Mouse (Mus musculus): ENCODE results near the gene Kpna7.
"Not testable (repeated sequence)": the region's sequence is repeated elsewhere in the genome, so short reads cannot be mapped to it uniquely, and the experiment has no call there.

Kpna7 gene

DNA sequence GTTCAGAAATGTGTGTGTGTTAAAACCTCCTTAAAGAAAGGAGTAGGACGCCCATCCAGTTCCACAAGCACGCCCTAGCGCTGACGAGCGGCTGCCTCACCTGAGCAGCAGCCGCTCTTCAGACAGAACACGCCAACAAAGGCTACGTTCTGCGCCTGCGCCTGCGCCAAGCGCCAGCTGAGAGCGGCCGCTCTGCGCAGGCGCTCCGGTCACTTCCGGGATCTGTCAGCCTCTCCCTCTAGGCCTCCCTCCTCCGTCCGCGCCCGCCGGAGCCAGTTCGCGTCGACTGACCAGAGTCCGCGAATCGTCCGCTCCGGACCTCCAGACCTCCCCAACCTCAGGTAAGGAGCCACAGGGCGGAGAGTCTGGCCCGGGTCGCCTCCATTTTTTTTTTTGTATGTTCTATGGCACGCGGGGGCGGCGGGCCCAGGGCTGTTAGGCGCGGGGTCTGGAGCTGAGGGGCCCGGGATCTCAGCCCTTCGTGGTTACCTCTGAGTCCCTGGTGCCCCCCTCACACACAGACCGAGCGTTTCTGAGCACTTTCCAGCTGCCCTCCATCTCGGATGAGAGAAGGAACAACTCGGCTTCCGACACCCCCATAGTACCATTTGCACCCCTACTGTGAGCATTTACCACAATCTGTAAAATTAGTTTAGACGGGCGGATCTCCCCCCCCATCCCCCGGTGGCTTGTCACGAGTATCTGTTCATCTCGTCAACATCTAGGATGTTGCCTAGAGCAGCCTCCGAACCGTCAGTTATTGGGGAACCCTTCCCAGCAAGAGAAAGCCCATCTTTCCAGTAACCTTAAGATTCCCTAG, at the start of gene Kpna7, which contains the start of gene Arpc1a:
Kpna7 (minus strand) TSS at position 399 of the 820 bp plus-strand sequence.
Arpc1a (plus strand) TSS at position 199 of the 820 bp plus-strand sequence.
- peak; percentile 98 for DNase-seq

DNA sequence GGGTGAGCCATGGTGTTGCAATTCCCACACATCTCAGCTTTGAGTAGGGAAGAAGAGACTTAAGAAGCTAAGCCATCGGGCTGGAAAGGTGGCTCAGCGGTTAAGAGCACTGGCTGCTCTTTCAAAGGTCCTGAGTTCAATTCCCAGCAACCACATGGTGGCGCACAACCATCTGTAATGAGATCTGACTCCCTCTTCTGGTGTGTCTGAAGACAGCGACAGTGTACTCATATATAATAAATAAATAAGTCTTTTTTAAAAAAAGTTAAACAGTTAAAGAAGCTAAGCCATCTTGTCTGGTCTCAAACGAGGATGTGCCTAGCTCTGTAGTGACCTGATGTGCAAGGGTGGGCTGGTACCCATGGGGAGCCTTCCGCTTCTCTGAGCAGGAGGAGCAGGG, 49.4 kb upstream of the Kpna7 start:
- DNase-seq, result not testable (repeated sequence)

DNA sequence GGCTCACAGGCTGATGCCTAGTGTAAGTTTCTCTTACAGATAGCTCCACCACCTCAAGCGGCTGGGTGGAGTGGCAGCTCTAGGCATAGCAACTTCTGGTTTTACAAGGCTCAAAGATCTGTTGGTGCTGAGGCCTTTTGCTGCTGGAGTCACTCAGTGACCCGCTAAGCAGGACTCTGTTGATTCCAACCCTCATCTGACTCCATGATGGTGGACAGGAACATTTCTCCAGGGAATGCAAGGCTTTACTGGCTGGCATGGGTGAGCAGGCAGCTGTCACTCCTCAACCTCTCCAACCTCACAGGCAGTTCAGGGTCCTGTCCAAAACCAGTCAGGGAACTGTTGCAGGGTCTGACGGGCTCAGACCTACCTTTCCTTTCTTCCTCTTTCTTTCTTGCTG, 47.2 kb upstream of the Kpna7 start:
- DNase-seq, result no peak

DNA sequence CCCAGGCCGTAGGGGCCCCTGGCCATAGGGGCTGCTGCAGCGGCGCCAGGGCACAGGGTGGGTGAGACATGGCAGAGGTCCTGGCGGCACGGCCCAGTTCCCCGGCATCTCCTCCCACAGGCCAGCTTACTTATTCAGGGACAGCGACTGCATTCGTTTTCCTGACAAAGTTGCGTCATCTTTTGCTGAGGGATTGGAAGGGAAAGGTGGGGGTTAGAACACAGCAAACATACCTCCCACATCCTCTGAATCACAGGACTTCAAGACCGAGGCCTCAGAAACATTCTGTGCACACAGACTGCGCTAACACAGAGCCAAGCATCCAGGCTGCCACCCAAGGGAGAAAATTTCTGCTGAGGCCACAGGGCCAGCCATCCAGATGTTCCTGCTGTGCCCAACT, 46.4 kb upstream of the Kpna7 start:
- DNase-seq, result no peak

DNA sequence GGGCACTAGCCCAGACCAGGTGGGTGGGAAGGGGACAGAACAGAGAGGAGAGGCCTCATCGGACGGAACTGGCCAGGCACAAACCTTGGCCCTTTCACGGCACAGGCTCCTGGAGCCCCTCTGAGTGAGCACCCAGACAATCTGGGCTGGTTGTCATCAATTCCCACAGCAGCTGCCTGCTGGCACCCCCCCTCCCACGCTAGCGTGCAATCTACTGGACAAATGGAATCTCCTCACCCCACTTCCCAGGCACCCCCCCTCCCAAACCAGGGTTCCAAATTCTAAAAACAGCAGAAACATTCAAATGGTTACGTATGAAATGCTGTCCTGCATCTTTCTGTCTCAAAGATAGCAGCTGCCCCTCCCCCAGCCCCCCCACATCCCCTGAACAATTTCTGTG, 45.9 kb upstream of the Kpna7 start:
- not testable (repeated sequence) for DNase-seq

DNA sequence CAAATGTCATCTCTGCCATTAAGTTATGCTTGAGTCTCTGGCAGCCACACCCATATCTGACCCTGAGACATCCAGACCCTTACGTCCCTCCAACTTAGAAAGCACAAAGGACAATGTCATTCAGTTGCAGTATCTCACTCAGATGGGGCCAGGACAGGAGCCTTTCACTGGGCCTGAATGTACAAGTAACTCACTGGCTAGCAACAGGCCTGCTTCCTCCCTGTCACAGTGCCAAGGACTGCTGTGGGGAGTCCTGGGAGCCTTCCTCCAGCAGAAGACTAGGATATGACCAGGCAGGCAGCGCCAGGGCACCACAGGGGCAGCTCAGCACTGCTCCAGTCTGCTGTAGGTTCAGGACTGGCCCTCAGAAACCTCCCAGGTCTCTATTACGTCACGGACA, 45.3 kb upstream of the Kpna7 start:
- DNase-seq, result no peak

DNA sequence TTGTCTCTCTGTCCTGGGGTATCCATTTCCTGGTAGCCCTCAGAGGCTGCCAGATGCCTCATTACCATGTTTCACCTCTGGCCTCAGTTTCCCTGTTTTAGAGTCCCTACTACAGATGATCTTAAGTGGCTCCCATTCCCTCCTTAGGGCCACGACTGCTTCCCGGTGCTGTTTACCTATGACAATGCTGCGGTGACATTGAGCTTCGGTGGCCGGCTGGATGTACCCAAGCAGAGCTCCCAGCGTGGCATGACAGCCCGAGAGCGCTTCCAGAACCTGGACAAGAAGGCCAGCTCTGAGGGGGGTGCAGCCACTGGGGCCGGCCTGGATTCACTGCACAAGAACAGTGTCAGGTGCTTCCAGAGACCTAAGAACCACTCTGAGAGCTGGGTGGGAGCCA, 42.8 kb upstream of the Kpna7 start:
- no peak for DNase-seq

DNA sequence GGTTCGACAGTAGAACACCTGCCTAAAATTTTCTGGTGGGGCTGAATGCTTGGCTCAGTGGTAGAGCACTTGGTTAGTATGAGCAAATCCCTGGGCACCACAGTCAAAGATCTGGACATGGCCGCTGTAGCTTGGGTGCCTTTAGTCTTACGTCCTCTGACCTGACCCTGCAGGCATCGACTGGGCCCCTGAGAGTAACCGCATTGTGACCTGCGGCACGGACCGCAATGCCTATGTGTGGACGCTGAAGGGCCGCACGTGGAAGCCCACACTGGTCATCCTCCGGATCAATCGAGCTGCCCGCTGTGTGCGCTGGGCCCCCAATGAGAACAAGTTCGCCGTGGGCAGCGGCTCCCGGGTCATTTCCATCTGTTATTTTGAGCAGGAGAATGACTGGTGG, 39.6 kb upstream of the Kpna7 start:
- no peak for DNase-seq

DNA sequence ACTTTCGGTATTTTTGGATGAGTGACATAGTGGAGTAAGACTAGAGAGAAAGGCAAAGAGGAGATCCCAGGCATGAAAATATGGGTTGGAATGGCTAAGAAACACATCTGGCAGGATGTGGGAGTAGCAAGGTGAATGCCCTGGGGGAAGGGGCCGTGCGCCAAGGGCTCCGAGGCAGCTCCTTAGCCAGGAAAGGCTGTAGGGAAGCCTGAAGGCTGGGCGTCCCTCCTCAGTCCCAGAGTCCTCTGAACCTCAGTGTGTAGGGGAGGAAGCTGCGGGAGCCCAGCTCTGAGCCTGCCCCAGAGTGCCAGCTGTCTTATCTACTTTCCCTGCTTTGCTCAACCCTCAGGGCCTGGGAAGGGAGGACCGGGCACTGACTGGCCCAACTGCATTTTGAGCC, 37.1 kb upstream of the Kpna7 start:
- DNase-seq, result no peak

DNA sequence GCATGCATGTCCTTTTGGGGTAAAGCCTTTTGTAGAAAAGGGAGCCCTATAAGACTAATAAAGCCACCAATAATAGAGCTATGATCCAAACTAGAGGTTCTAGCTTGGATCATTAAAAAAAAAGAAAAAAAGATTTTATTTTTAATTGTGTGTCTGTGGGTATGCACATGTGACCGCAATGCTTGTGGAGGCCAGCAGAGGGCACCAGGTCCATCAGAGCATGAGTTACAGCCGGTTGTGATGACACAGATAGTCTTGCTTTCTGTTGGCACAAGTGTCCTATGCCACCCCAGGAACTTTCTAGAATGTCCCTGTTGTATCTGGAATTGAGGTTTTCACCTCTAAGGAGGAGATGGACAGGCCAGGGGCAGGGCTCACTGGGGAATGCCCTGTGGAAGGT, 35.6 kb upstream of the Kpna7 start:
- DNase-seq, result peak; percentile 60

DNA sequence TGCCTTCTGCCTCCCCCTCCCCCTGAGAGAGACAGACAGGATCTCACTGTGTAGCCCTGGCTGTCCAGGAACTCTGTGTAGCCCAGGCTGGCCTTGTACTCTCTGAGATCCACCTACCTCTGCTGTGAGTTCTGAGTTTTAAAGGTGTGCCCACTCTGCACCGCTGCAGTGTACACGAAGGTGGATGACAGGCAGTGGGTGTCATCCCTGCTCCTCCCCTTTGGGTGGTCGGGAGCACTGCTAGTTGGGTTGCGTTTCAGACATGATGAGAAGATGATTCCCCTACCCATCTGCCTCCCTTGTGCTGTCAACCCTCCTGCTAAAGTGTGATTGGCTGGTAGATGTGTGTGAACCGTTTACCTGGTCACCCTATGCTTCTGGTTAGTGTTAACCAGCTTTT, 34.6 kb upstream of the Kpna7 start:
- no peak for DNase-seq

DNA sequence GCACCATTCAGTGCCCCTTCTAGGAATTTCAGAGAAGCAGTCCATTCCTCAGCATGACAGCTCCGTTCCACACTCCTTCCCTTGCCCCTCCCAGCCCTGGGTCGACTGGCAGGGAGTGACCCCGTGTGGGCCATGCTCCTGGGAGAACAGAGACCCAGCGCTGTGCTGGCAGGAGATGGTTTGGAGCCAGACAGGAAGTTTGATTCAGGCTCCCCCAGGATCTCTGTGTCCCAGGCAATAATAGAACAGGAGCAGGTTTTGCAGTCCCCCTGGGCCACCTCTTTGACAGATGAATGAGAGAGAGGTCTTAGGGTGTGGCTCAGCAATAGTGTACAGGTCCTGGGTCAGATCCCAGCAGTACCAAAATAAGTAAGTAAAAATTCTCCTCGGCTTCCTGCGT, 34.2 kb upstream of the Kpna7 start:
- no peak for DNase-seq

DNA sequence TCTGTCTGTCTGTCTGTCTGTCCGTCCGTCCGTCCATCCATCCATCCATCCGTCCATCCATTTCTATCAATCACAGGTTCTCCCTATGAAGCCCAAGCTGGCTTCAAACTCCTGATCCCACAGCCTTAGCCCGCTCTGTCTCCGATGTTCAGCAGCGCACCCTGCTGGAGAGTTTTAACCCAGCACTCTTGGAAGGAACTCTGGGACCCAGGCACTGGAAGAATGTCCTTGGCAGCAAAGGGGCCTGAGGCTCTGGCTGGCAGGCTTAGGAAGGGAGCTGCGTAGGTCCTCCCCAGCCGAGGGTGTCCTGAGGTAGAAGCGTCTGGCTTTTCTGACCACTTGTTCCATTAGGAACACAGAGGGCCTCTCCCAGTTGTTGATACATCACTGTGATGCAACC, 33.1 kb upstream of the Kpna7 start:
- peak; percentile 86 for DNase-seq

DNA sequence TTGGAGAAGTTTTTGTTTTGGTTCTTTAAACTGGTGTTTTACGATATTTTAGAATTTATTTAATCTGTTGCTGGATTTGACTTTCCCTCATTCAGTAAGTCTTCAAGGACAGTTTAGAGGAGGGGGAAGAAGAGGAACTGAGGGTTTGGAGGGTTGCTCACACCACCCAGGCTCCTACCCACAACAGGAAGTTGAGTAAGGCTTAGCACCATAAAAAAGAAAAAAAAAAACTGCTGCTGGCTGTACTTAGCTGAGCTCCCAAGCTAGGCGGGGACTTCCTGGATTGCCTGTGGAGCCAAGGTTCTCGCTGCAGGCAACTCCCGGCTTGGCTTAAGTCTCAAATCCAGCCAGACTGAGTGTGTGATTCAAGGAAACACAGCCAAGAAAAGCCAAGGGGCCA, 32.5 kb upstream of the Kpna7 start:
- DNase-seq, result peak; percentile 58

DNA sequence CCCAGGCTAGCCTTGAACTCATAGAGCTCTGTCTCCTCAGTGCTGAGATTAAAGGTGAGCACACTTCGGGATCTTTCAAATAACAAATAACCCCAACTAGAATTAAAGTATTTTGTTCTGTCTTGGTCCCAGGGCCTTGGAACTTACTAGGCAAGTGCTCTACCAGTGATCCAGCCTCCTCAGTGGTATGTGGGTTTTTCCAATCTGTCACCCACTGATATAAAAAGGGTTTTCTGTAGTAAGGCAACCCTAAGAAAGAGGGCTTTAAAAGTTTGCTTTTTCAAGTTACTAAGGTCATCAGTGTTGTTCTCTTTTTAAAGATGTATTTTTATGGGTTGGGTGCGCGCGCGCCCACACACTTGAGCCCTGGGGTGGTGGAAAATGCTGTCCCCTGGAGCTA, 31.9 kb upstream of the Kpna7 start:
- DNase-seq, result no peak

DNA sequence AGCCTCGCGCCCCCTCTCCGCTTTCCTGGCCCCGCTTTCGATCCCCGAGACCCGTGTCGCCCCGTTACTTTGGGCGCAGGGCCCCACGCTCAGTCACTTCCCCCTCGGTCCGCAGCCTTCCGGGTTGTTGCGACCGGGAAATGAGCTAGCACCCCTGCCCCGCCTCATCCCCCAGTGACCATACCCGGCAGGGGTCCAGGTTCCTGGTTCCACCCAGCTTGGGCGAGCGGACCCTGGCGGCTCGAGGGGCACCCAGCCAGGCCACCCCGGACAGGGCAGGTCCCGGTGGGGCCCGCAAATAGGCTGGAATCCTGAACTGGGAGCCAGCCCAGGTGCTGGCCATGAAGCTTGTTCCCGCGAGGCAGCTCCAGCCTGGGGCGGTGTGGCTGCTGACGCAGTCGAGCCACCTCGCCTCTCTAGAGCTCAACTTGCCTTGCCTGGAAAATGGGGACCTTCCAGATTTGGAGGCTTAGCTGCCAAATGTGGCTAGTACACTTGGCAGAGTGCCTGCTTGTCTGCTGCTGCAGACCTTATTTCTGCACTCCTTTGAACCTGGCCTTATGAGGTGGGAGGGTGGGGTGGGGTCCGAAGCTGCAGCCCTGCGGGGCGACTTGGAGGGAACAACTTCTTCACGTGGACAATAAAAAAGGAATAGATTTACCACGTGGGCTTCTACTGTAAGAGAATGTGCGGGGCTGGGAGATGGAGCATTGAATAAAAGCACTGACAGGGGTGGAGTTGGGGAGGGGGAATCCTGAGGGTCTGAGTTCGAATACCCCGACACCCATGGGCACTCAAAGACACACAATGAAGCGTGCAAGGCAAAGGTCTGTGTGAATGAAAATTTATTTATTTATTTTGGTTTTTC, 31.0 kb upstream of the Kpna7 start:
- peak; percentile 78 for DNase-seq

DNA sequence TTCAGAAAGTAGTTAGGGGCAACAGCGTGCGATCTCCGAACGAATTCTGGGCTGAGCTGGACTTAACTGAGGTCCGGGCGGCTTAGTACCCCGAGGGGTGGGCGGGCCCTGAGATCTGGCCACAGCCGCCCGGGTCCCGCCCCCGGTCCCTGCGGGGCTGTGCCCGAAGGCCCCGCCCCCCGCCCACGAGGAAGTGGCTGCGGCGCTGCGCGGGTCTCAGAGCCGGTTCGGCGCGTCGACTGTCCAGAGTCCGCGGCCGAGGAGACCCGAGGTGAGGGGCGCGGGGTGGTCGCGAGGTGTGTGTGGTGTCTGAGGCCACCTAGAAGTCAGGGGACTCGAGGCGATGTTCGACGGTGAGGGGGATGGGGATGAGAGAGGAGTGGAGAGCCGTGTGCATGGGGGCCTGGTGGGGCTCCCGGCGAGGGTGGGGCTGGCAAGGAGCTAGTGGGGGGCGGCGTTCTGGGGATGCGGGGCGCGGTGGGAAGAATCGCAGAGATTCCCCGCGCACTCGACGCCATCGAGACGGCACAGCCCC, 30.3 kb upstream of the Kpna7 start, which contains the start of gene Arpc1b:
Arpc1b (plus strand) TSS at position 145 of the 535 bp plus-strand sequence.
- DNase-seq, result peak; percentile 77

DNA sequence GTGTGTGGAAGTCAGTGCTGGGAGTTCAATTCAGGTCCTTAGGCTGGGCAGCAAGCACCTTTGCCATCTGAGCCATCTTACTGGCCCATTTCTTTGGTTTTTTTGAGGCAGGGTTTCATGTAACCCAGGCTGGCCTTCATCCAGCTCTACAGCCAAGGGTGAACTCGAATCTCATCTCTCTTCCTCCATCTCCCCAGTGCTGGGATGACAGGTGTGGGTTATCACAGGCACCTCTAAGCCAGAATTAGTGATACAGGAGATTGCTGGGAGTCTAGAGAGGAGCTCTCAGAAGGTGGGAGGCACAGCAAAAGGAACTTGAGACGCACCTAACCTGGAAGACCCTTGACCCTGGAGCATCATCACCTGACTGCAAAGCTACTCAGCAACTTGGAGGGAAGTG, 29.6 kb upstream of the Kpna7 start:
- DNase-seq, result no peak

DNA sequence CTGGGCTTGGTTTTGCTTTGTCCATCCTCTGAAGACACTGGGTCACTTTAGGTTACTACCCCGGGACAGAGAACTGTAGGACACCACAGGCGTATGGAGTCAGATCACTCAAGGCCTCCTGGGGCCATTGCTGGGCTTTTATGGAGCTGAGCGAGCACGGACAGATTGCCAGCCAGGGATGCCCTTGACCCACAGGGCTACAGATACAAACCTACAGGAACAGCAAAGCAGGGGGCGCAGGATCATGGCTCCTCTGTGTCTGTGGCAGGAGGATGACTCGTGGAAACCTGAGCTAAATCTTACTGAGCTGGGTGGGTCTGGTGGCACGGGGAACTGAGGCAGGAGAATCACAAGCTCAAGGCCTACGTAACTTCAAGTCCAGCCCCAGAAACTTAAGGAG, 28.7 kb upstream of the Kpna7 start:
- DNase-seq, result no peak

DNA sequence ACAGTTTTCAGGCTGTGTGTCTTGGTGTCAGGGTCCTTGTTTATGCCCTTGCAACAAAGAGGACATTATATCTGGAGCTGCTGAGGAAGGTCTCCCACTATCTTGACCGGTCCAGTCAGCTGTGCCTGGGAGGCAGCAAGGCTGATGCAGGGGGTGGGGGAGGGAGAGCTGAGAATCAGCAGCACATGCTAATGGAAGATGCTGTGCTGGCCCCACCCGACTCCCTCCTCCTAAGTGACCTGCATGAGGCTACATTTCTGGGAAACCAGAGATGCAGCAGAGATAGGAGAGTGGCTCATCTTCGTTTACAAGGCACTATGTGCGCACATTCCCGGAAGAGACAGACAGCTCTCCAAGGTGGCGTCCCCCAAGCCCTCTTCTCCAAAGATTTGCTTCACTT, 26.6 kb upstream of the Kpna7 start:
- DNase-seq, result no peak

DNA sequence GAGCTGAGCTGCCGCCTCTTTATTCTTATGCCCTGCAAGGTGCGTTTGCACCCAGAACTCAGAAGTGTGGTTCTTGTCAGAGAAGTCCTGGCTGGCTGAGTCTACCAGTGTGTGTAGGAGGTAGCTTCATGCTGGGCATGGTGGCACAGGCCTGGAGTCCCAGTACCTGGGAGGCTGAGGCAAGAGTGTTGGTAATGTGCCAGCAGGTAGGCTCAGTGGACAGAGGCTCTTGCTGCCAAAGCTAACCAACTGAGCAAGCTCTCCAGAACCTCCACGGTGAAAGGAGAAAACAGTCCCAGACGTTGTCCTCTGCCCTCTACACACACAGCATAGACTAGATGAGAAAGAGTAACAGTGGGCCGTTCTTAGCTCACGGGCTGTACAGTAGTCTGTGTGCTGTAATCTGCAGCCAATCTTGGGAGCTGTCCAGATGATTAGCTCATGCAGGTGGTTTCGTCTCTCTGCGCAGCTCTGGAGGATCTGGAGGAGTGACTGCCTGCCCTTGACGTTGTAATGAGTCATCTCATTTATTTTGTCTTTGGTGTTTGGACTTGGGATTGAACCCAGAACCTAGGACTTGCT, 22.0 kb upstream of the Kpna7 start:
- no peak for DNase-seq

DNA sequence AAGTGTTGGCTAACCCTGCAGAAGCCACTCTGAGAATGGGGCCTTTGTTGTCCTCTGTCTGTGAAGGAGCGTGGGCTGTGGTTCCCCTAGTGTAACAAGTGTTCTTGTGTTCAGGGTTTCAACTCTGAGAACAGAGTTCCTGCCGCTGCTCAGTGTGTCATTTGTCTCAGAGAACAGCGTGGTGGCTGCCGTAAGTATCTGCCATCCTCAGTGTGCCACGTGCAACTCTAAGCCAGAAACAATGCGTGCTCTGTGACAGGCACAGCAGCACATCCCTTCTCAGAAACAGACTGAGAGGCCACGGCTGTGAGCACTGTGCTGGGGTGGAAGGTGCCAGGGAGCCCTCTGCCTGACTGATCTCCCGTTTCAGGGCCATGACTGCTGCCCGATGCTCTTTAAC, 20.5 kb upstream of the Kpna7 start:
- DNase-seq, result no peak

DNA sequence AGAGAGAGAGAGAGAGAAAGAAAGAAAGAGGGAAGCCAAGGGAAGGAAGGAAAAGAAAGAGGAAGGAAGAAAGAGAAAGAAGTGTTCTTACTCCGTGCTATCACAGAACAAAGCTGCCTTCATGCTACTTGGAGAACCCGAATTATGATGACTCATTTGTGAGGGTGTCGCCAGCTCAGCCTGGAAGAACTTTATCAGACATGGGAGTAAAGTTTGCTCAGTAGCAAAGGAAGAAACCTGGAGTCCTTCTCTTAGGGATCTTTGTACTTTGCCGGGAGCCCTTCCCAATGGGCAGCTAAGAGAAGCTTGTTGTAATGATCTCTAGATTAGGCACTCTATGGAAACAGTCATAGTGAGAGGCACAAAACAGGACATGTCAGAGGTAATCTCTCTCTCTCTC, 18.9 kb upstream of the Kpna7 start:
- no peak for DNase-seq
